Mouse (Mus musculus) NIH3T3 (cell line): Measurements from ENCODE around the gene Setd7.
A peak's percentile ranks its signal among the peaks of the same experiment; 100 is the strongest.

Experiments used
- DNase-seq: peaks from one replicate; pipeline ENCODE4 v3.0.0-alpha.2; 2012; ENCODE audit warnings: low read depth

Gene Setd7

GRCm38 (mm10) chr3:51559594-51560450 is 857 bp downstream of the Setd7 start:
- DNase-seq = peak; percentile 88

- peak; percentile 29 for DNase-seq
Measured at GRCm38 (mm10) chr3:51555583-51555982, 5.1 kb downstream of the Setd7 start.

GRCm38 (mm10) chr3:51554836-51555235 is 5.8 kb downstream of the Setd7 start:
- DNase-seq = no peak

- DNase-seq = no peak
Measured at GRCm38 (mm10) chr3:51554067-51554466, 6.6 kb downstream of the Setd7 start.

GRCm38 (mm10) chr3:51553497-51553875 is 7.2 kb downstream of the Setd7 start:
- peak; percentile 89 for DNase-seq

- DNase-seq = peak; percentile 69
Measured at GRCm38 (mm10) chr3:51552841-51553496, 7.7 kb downstream of the Setd7 start.

GRCm38 (mm10) chr3:51552197-51552596 is 8.5 kb downstream of the Setd7 start:
- DNase-seq = no peak

GRCm38 (mm10) chr3:51548987-51549579 is 11.6 kb downstream of the Setd7 start:
- DNase-seq = no peak

- DNase-seq = no peak
Measured at GRCm38 (mm10) chr3:51547577-51547976, 13.1 kb downstream of the Setd7 start.

- DNase-seq = no peak
Measured at GRCm38 (mm10) chr3:51544442-51545128, 16.1 kb downstream of the Setd7 start.

- no peak for DNase-seq
Measured at GRCm38 (mm10) chr3:51540659-51541058, 20.0 kb downstream of the Setd7 start.

- DNase-seq = peak; percentile 80
Measured at GRCm38 (mm10) chr3:51539567-51540408, 20.9 kb downstream of the Setd7 start.

GRCm38 (mm10) chr3:51534013-51534412 is 26.7 kb downstream of the Setd7 start:
- no peak for DNase-seq

GRCm38 (mm10) chr3:51533573-51533972 is 27.1 kb downstream of the Setd7 start:
- no peak for DNase-seq

- DNase-seq = no peak
Measured at GRCm38 (mm10) chr3:51532282-51532620, 28.4 kb downstream of the Setd7 start.

- peak; percentile 56 for DNase-seq
Measured at GRCm38 (mm10) chr3:51531473-51532281, 29.0 kb downstream of the Setd7 start.

- no peak for DNase-seq
Measured at GRCm38 (mm10) chr3:51526891-51527290, 33.8 kb downstream of the Setd7 start.

GRCm38 (mm10) chr3:51525186-51525785 is 35.4 kb downstream of the Setd7 start:
- DNase-seq = no peak

- no peak for DNase-seq
Measured at GRCm38 (mm10) chr3:51521262-51521661, 39.4 kb downstream of the Setd7 start.

- no peak for DNase-seq
Measured at GRCm38 (mm10) chr3:51518763-51519121, 41.9 kb downstream of the Setd7 start.
